Mouse (Mus musculus) retina, postnatal 7 days (tissue): ENCODE measurements at regions not wholly inside any gene's neighbourhood (a gene's known extent, or its start where the extent isn't known, plus 50 kb on each side); places are given as distances from the start of the nearest gene placed in this dataset.

Experiments used
- DNase-seq: peaks from one replicate; pipeline ENCODE4 v3.0.0-alpha.2; 2012; ENCODE audit warnings: low read depth, low spot score

- DNase-seq = no peak
Observed at GRCm38 (mm10) chr6:99899704-99900103, 173.5 kb upstream of the Prok2 start.

GRCm38 (mm10) chr6:99898077-99898476, 171.9 kb upstream of the Prok2 start:
- DNase-seq = no peak

GRCm38 (mm10) chr6:99895558-99895957, 169.4 kb upstream of the Prok2 start:
- no peak for DNase-seq

GRCm38 (mm10) chr6:99893936-99894335, 167.7 kb upstream of the Prok2 start:
- no peak for DNase-seq

- no peak for DNase-seq
Observed at GRCm38 (mm10) chr6:99892204-99892603, 166.0 kb upstream of the Prok2 start.

GRCm38 (mm10) chr6:99891790-99892189, 165.6 kb upstream of the Prok2 start:
- DNase-seq = no peak

GRCm38 (mm10) chr6:99890805-99891204, 164.6 kb upstream of the Prok2 start:
- no peak for DNase-seq

- DNase-seq = no peak
Observed at GRCm38 (mm10) chr6:99889055-99889454, 162.9 kb upstream of the Prok2 start.

- DNase-seq = no peak
Observed at GRCm38 (mm10) chr6:99887904-99888303, 161.7 kb upstream of the Prok2 start.

- peak; percentile 30 for DNase-seq
Observed at GRCm38 (mm10) chr6:99884755-99885154, 158.6 kb upstream of the Prok2 start.

- no peak for DNase-seq
Observed at GRCm38 (mm10) chr6:99884054-99884453, 157.9 kb upstream of the Prok2 start.

GRCm38 (mm10) chr6:99881606-99882005, 155.4 kb upstream of the Prok2 start:
- DNase-seq = no peak

GRCm38 (mm10) chr6:99874852-99875251, 148.7 kb upstream of the Prok2 start:
- no peak for DNase-seq

GRCm38 (mm10) chr6:99874029-99874428, 147.8 kb upstream of the Prok2 start:
- no peak for DNase-seq

GRCm38 (mm10) chr6:99866061-99866460, 139.9 kb upstream of the Prok2 start:
- no peak for DNase-seq

- DNase-seq = no peak
Observed at GRCm38 (mm10) chr6:99864949-99865348, 138.8 kb upstream of the Prok2 start.

GRCm38 (mm10) chr6:99863418-99863817, 137.2 kb upstream of the Prok2 start:
- DNase-seq = no peak

- DNase-seq = no peak
Observed at GRCm38 (mm10) chr6:99857411-99857810, 131.2 kb upstream of the Prok2 start.

GRCm38 (mm10) chr6:99853716-99854115, 127.5 kb upstream of the Prok2 start:
- DNase-seq = no peak

- DNase-seq = no peak
Observed at GRCm38 (mm10) chr6:99850706-99851105, 124.5 kb upstream of the Prok2 start.

GRCm38 (mm10) chr6:99845508-99845846, 119.3 kb upstream of the Prok2 start:
- no peak for DNase-seq

- DNase-seq = no peak
Observed at GRCm38 (mm10) chr6:99844775-99845507, 118.7 kb upstream of the Prok2 start.

- no peak for DNase-seq
Observed at GRCm38 (mm10) chr6:99843507-99843906, 117.3 kb upstream of the Prok2 start.

GRCm38 (mm10) chr6:99842723-99843122, 116.5 kb upstream of the Prok2 start:
- no peak for DNase-seq
